Mouse (Mus musculus): ENCODE measurements around the gene Psmd8. TPM values are rescaled to one million over a fixed set of nuclear protein-coding genes. Genes with fewer than 3 reads are reported as not detected.

The Psmd8 gene
- polyA plus RNA-seq, 1 experiment from 2014 or later: 315 TPM

- ATAC-seq: peak; percentile 25
- Histone ChIP-seq H3K9me3 (no peaks in the 10 kb centered on the region), H3K36me3 (peaks cover 17% of the 10 kb centered on the region), H3K27ac (peak overlapping the region; percentile 87), H3K27me3 (peaks cover 33% of the 10 kb centered on the region), H3K4me1 (replicated peaks) (peaks cover 44% of the 10 kb centered on the region), H3K4me3 (replicated peaks) (peak overlapping the region; percentile 67), H3K4me2 (replicated peaks) (peak overlapping the region; percentile 66), H3K9ac (replicated peaks) (peak overlapping the region; percentile 70)
- WGBS: 1% methylated on average over 14 of the region's 14 CpGs
These were observed 11.7 kb downstream of the Psmd8 start for GRCm38 (mm10) chr7:29168791-29169230.

GRCm38 (mm10) chr7:29168121-29168695 is 12.3 kb downstream of the Psmd8 start:
- Histone ChIP-seq H3K4me1 (replicated peaks) (peaks cover 44% of the 10 kb centered on the region), H3K9me3 (no peaks in the 10 kb centered on the region), H3K4me2 (replicated peaks) (peak overlapping the region; percentile 66), H3K27me3 (peaks cover 27% of the 10 kb centered on the region), H3K36me3 (peaks cover 11% of the 10 kb centered on the region), H3K9ac (replicated peaks) (peak overlapping the region; percentile 70), H3K27ac (peak overlapping the region; percentile 87), H3K4me3 (replicated peaks) (peak overlapping the region; percentile 67)
- 0 out of 2 replicates have a peak, but pooled peaks have one; percentile 0 for ATAC-seq
- WGBS: 4% methylated on average over 10 of the region's 10 CpGs

GRCm38 (mm10) chr7:29167656-29168055 is 12.8 kb downstream of the Psmd8 start:
- H3K9ac ChIP-seq (replicated peaks): peak overlapping the region; percentile 70
- no peaks in the 10 kb centered on the region for H3K9me3 ChIP-seq
- H3K36me3 ChIP-seq: peaks cover 9% of the 10 kb centered on the region
- H3K27me3 ChIP-seq: peaks cover 21% of the 10 kb centered on the region
- no peak for ATAC-seq
- peak overlapping the region; percentile 66 for H3K4me2 ChIP-seq (replicated peaks)
- WGBS: 10% methylated on average over 19 of the region's 19 CpGs
- H3K27ac ChIP-seq: no peak overlapping the region
- peaks cover 44% of the 10 kb centered on the region for H3K4me1 ChIP-seq (replicated peaks)
- H3K4me3 ChIP-seq (replicated peaks): peak overlapping the region; percentile 67

- no peak for ATAC-seq
- no peaks in the 10 kb centered on the region for H3K9me3 ChIP-seq
- no peak overlapping the region for H3K27ac ChIP-seq
- peaks cover 29% of the 10 kb centered on the region for H3K36me3 ChIP-seq
- peaks cover 9% of the 10 kb centered on the region for H3K4me1 ChIP-seq (replicated peaks)
- H3K9ac ChIP-seq (replicated peaks): no peak overlapping the region
- H3K4me3 ChIP-seq (replicated peaks): no peak overlapping the region
- WGBS: 17% methylated on average over 9 of the region's 9 CpGs
- peaks cover 23% of the 10 kb centered on the region for H3K27me3 ChIP-seq
- H3K4me2 ChIP-seq (replicated peaks): no peak overlapping the region
These were observed 17.6 kb downstream of the Psmd8 start for GRCm38 (mm10) chr7:29162750-29163525.

GRCm38 (mm10) chr7:29162294-29162693 is 18.2 kb downstream of the Psmd8 start:
- Histone ChIP-seq H3K36me3 (peaks cover 29% of the 10 kb centered on the region), H3K4me1 (replicated peaks) (peaks cover 2% of the 10 kb centered on the region), H3K27me3 (peaks cover 22% of the 10 kb centered on the region), H3K9ac (replicated peaks) (no peak overlapping the region), H3K9me3 (no peaks in the 10 kb centered on the region), H3K27ac (no peak overlapping the region), H3K4me2 (replicated peaks) (no peak overlapping the region), H3K4me3 (replicated peaks) (no peak overlapping the region)
- ATAC-seq: no peak
- 83% methylated on average over 5 of the region's 5 CpGs for WGBS

GRCm38 (mm10) chr7:29158264-29158663 is 22.2 kb downstream of the Psmd8 start:
- Histone ChIP-seq H3K4me2 (replicated peaks) (no peak overlapping the region), H3K36me3 (peaks cover 25% of the 10 kb centered on the region), H3K27me3 (peaks cover 22% of the 10 kb centered on the region), H3K9ac (replicated peaks) (no peak overlapping the region), H3K9me3 (no peaks in the 10 kb centered on the region), H3K4me3 (replicated peaks) (no peak overlapping the region), H3K4me1 (replicated peaks) (peaks cover 15% of the 10 kb centered on the region), H3K27ac (no peak overlapping the region)
- WGBS: 3% methylated on average over 5 of the region's 5 CpGs
- ATAC-seq: no peak

GRCm38 (mm10) chr7:29155838-29156782 is 24.4 kb downstream of the Psmd8 start, which contains the start of gene Fam98c:
Gene Fam98c, minus strand, starts transcription at chr7:29156234.
- Histone ChIP-seq H3K36me3 (peaks cover 6% of the 10 kb centered on the region), H3K4me3 (replicated peaks) (peak within 1 kb of the TSS; percentile 86), H3K9me3 (no peaks in the 10 kb centered on the region), H3K4me2 (replicated peaks) (peak within 1 kb of the TSS; percentile 97), H3K4me1 (replicated peaks) (peaks cover 15% of the 10 kb centered on the region), H3K27ac (peak within 1 kb of the TSS; percentile 93), H3K9ac (replicated peaks) (peak within 1 kb of the TSS; percentile 80), H3K27me3 (peaks cover 22% of the 10 kb centered on the region)
- WGBS: 3% methylated on average over 66 of the region's 68 CpGs
- ATAC-seq: peak; percentile 85

GRCm38 (mm10) chr7:29155196-29155837 is 25.2 kb downstream of the Psmd8 start:
- H3K4me3 ChIP-seq (replicated peaks): peak overlapping the region; percentile 86
- H3K9me3 ChIP-seq: no peaks in the 10 kb centered on the region
- 6% methylated on average over 37 of the region's 37 CpGs for WGBS
- peaks cover 15% of the 10 kb centered on the region for H3K4me1 ChIP-seq (replicated peaks)
- ATAC-seq: peak; percentile 90
- peak overlapping the region; percentile 97 for H3K4me2 ChIP-seq (replicated peaks)
- H3K36me3 ChIP-seq: no peaks in the 10 kb centered on the region
- H3K27ac ChIP-seq: peak overlapping the region; percentile 93
- H3K9ac ChIP-seq (replicated peaks): peak overlapping the region; percentile 80
- peaks cover 22% of the 10 kb centered on the region for H3K27me3 ChIP-seq

- Histone ChIP-seq H3K4me2 (replicated peaks) (no peak overlapping the region), H3K9ac (replicated peaks) (no peak overlapping the region), H3K27ac (no peak overlapping the region), H3K27me3 (peaks cover 14% of the 10 kb centered on the region), H3K36me3 (no peaks in the 10 kb centered on the region), H3K4me3 (replicated peaks) (no peak overlapping the region), H3K9me3 (no peaks in the 10 kb centered on the region), H3K4me1 (replicated peaks) (peaks cover 15% of the 10 kb centered on the region)
- ATAC-seq: no peak
- WGBS: 96% methylated on average over 14 of the region's 14 CpGs
These were observed 26.3 kb downstream of the Psmd8 start for GRCm38 (mm10) chr7:29154018-29154720.

GRCm38 (mm10) chr7:29151486-29151885 is 29.0 kb downstream of the Psmd8 start:
- no peaks in the 10 kb centered on the region for H3K9me3 ChIP-seq
- H3K4me3 ChIP-seq (replicated peaks): no peak overlapping the region
- H3K27me3 ChIP-seq: no peaks in the 10 kb centered on the region
- peaks cover 11% of the 10 kb centered on the region for H3K4me1 ChIP-seq (replicated peaks)
- H3K27ac ChIP-seq: no peak overlapping the region
- ATAC-seq: no peak
- H3K9ac ChIP-seq (replicated peaks): no peak overlapping the region
- no peak overlapping the region for H3K4me2 ChIP-seq (replicated peaks)
- 71% methylated on average over 10 of the region's 10 CpGs for WGBS
- H3K36me3 ChIP-seq: no peaks in the 10 kb centered on the region

- Histone ChIP-seq H3K36me3 (no peaks in the 10 kb centered on the region), H3K4me2 (replicated peaks) (no peak overlapping the region), H3K4me1 (replicated peaks) (no peaks in the 10 kb centered on the region), H3K27ac (no peak overlapping the region), H3K9ac (replicated peaks) (no peak overlapping the region), H3K9me3 (no peaks in the 10 kb centered on the region), H3K27me3 (no peaks in the 10 kb centered on the region), H3K4me3 (replicated peaks) (no peak overlapping the region)
- WGBS: 90% methylated on average over 15 of the region's 15 CpGs
- ATAC-seq: no peak
These were observed 31.7 kb downstream of the Psmd8 start for GRCm38 (mm10) chr7:29148771-29149170.
